Mouse (Mus musculus) testis, adult 2 months (tissue): ENCODE measurements around the gene Metrn.

ENCODE experiments used
- CTCF ChIP-seq: fragments of 200-500 bp; IDR thresholded peaks from 2 replicates; pipeline ENCODE4 v1.5.1; 2012; ENCODE audit warnings: low read depth, mild to moderate bottlenecking, inconsistent platforms, low read length, moderate library complexity; ENCODE audit not compliant: control insufficient read depth, insufficient read depth, insufficient replicate concordance
- POLR2A ChIP-seq: fragments of 200-500 bp; IDR thresholded peaks from 2 replicates; pipeline ENCODE4 v1.6.1; 2012; ENCODE audit warnings: low read depth, mild to moderate bottlenecking, inconsistent platforms, low read length, moderate library complexity; ENCODE audit not compliant: control insufficient read depth

DNA sequence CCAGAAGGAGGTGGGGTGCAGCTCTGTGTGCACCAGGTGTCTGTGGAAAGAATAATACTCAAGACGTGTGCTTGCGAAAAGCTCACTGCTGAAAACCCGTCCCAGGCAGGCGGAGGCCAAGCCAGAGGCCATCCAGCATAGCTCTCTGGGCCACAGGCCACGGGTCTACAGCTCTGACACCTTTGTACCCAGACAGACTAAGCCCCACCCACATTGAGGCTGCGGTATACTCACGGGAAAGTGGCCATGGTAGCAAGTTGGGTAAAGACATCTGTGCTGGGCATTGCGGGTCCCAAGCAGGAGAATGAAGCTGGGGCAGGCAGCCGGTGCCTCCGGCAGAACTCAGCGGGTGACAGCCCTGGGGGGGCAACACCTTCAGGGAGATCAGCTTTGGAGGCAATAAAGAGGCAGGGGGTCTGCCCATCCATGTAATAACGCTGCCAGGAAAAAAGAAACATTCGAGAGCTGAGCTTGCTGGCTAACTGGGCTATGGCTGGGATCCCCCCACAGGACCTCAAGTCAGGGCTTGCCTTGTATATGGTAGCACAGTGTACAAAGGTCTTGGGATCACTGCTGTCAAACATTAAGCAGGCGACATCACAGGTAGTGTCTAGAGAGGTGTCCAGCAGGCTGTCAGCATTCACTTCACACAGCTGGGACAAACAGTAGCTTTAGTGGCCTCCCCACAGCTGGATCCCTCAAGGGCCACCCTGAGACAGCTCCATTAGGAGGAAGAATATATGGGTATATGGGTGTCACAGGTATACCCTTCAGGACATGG, 42.7 kb upstream of the Metrn start:
- TF ChIP-seq CTCF (no peak), POLR2A (no peak)
